Mouse (Mus musculus): ENCODE results near the gene Hspb8. TPM values are rescaled to one million over a fixed set of nuclear protein-coding genes. Genes with fewer than 3 reads are reported as not detected.
"Not testable (repeated sequence)": the region's sequence is repeated elsewhere in the genome, so short reads cannot be mapped to it uniquely, and the experiment has no call there.

The Hspb8 gene
- total RNA-seq, 4 experiments from 2014 or later, result 111 to 179 (median 142) TPM

DNA sequence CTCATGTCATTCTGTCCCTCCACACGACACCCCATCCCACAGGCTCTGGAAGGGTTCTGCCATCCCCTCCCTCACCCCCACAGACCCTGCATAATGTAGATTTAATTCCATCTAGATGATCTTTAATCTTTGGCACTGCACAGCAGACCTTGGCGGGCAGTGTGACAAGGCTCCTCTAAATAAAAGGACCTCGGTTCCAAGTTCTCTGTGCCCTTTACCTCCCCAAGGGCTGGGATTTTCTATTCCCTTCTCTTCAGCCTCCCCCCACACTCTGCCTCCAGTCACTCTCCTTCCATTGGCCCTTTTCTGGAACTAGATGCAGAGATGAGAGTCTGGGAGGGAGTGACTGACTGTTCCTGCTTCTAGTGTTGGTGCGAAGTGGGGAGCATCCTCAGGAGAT lies 33.3 kb downstream of the Hspb8 start:
- DNase-seq, result peak; percentile 24

DNA sequence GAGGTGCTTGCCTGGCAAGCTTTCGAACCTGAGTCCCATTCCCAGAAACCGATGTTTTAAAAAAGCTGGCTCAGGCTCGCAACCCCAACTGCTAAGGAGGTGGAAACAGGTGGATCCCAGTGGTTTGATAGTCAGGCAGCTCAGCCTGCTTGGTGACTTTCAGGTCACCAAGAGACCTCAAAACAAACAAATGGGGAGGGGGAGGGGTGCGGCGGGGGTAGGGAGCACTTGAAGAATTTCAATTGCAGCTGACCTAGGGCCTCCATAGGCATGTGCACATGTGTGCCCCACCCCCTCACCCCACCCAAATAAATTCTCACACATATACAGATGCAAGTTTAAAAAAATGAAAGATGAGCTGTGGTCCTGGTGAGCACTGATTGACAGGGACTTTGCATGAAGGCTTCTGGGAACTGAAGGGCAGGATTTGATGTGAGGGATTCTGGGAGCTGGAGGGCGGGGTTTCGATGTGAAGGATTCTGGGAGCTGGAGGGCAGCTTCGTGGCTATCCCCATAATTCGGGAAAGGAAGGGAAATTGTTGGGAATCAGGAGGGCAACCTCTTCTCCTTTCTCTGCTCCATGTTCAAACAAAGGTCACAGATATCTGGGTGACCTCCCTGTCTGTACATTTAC lies 35.2 kb downstream of the Hspb8 start:
- DNase-seq, result no peak

DNA sequence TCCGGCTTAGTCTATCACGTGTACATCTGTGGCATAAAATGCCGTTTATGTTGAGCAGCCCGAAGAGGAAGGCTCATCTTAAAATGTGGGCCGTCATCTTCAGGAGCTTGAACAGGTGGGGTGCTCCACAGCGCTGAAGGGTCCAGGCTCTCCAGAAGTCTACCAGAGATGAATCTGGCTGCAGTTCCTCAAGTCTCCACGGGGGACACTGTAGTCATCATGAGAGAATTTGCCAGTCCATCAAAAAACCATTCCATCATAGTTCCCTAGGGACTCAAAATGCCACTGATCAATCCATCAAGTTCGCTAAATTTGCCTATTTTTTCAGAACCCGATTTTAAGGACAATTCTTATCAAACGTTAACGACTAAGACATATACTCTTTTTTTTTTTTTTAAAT lies 36.6 kb downstream of the Hspb8 start:
- DNase-seq, result no peak

DNA sequence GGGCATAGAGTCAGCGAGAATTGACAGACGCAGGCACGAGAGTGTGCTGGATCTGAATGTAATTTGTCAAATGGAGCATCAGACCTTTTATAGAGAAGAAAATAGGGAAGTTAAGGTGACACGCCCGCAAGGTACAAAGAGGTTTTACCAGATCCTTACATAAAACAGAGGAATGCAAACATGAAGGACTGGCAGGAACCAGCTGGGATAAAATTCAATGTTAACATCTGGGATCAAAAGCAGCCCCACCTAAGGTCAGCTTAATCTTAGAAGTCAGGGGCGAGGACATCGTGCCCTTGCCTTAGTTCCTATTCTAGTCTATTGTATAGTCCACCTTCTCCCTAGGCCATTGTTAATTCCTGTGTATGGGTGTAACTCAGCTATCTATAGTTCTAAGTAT lies 40.0 kb downstream of the Hspb8 start:
- not testable (repeated sequence) for DNase-seq

DNA sequence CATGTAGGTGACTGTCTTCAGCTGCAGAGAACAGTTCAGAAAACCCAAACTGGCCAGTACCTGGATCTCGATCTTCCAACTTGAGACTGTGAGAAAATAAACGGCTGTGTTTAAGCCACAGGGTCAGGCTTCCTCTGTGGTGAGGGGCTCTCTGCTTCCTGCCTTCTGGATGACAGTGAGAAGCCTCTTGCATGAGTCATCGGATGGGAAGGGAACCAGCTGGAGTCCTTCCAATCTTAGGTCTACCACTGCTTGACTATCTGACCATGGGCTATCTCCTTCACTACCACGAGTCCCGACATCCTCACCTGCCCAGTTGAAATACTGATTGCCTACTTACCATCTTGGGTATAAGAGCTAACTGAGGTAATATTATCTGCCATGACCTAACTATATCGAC lies 40.9 kb downstream of the Hspb8 start:
- DNase-seq, result peak; percentile 8

- no peak for DNase-seq
Observed at GRCm38 (mm10) chr5:116381217-116381616, 41.4 kb downstream of the Hspb8 start.

- DNase-seq, result no peak
Observed at GRCm38 (mm10) chr5:116380384-116380783, 42.3 kb downstream of the Hspb8 start.

- DNase-seq, result no peak
Observed at GRCm38 (mm10) chr5:116378872-116379271, 43.8 kb downstream of the Hspb8 start.

- no peak for DNase-seq
Observed at GRCm38 (mm10) chr5:116367923-116368322, 54.7 kb downstream of the Hspb8 start.

GRCm38 (mm10) chr5:116366889-116367682 lies 55.6 kb downstream of the Hspb8 start:
- no peak for DNase-seq

- DNase-seq, result no peak
Observed at GRCm38 (mm10) chr5:116361342-116361741, 61.3 kb downstream of the Hspb8 start.

- DNase-seq, result no peak
Observed at GRCm38 (mm10) chr5:116360751-116361150, 61.9 kb downstream of the Hspb8 start.

Other genes starting within 250 kb of the Hspb8 start
- not detected for gene Ccdc60, start 133.9 kb downstream of the Hspb8 start, total RNA-seq (2022)
- gene Srrm4, start 169.0 kb upstream of the Hspb8 start, total RNA-seq (2022), result 1 to 10 TPM; 1.3 to 2.7 (median 2.3) TPM

Measured in adrenal gland, adult 8-10 months (tissue).